Mouse (Mus musculus) hindbrain, embryonic 16.5 days (tissue): ENCODE data around the gene Sdsl. TPM values are rescaled to one million over a fixed set of nuclear protein-coding genes. Genes with fewer than 3 reads are reported as not detected.
A peak's percentile ranks its signal among the peaks of the same experiment; 100 is the strongest.
"Not testable (repeated sequence)": the region's sequence is repeated elsewhere in the genome, so short reads cannot be mapped to it uniquely, and the experiment has no call there.

Experiments used
- ATAC-seq: fragments of 200-750 bp; cut with Nextera tagmentation; 2 replicates; pipeline ENCODE4 v1.8.0; 2017; ENCODE audit warnings: moderate TSS enrichment, moderate library complexity
- H3K27ac ChIP-seq: fragments of 300-500 bp; sonication (generic); 2 replicates; pipeline ENCODE4 v1.5.1; 2014; ENCODE audit warnings: low read depth, mild to moderate bottlenecking, control low read depth, low read length, moderate library complexity
- H3K27me3 ChIP-seq: fragments of 300-500 bp; sonication (generic); replicated peaks from 2 replicates; pipeline ENCODE4 v1.6.1; 2014; ENCODE audit warnings: low read length; ENCODE audit not compliant: control insufficient read depth, insufficient read depth
- H3K36me3 ChIP-seq: fragments of 300-500 bp; sonication (generic); 2 replicates; pipeline ENCODE4 v1.6.1; 2014; ENCODE audit warnings: mild to moderate bottlenecking, low read length, moderate library complexity, mixed read lengths; ENCODE audit not compliant: control insufficient read depth, insufficient read depth
- H3K4me1 ChIP-seq: fragments of 300-500 bp; sonication (generic); 2 replicates; pipeline ENCODE4 v1.6.1; 2014; ENCODE audit warnings: low read depth, low read length; ENCODE audit not compliant: control insufficient read depth, insufficient read depth
- H3K4me2 ChIP-seq: fragments of 300-500 bp; sonication (generic); 2 replicates; pipeline ENCODE4 v1.6.1; 2014; ENCODE audit warnings: mild to moderate bottlenecking, low read length, control low read depth, moderate library complexity
- H3K4me3 ChIP-seq: fragments of 300-500 bp; sonication (generic); 2 replicates; pipeline ENCODE4 v1.5.1; 2014; ENCODE audit warnings: mild to moderate bottlenecking, low read length, control low read depth, moderate library complexity
- H3K9ac ChIP-seq: fragments of 300-500 bp; sonication (generic); 2 replicates; pipeline ENCODE4 v1.6.1; 2014; ENCODE audit warnings: low read depth, mild to moderate bottlenecking, control low read depth, low read length, moderate library complexity
- H3K9me3 ChIP-seq: fragments of 300-500 bp; sonication (generic); 2 replicates; pipeline ENCODE4 v1.6.1; 2014; ENCODE audit warnings: mild to moderate bottlenecking, low read length, moderate library complexity; ENCODE audit not compliant: control insufficient read depth
- WGBS: fragments of 180-500 bp; shearing (Covaris S2); extraction: QIAGEN DNeasy Blood & Tissue Kit; methylation state at CpG from one replicate; pipeline ENCODE4 v1.1.7; 2014; 5-methylcytosine and 5-hydroxymethylcytosine counted together
- polyA plus RNA-seq: library from polyadenylated mRNA; unstranded; fragments of >200 nt; fragmentation: Nextera tagmentation; extraction: Ambion mirVana; gene quantifications from 2 replicates; pipeline ENCODE4 v1.2.1, GENCODE M21; 2015

The Sdsl gene
- polyA plus RNA-seq, 1 experiment from 2014 or later, result 9.4 TPM

- Histone ChIP-seq H3K4me2 (peak within 1 kb of the TSS; percentile 80), H3K36me3 (no peaks in the 10 kb centered on the region), H3K9ac (peak within 1 kb of the TSS; percentile 52), H3K9me3 (no peaks in the 10 kb centered on the region), H3K27me3 (no peaks in the 10 kb centered on the region), H3K4me3 (peak within 1 kb of the TSS; percentile 48), H3K27ac (no peak within 1 kb of the TSS), H3K4me1 (peaks cover 11% of the 10 kb centered on the region)
- WGBS, result under 1% methylated on average over 36 of the region's 36 CpGs
- peak; percentile 84 for ATAC-seq
These were observed 38.5 kb upstream of the Sdsl start, which contains the start of gene Slc8b1 for GRCm38 (mm10) chr5:120510982-120511642. Slc8b1 (plus strand) TSS chr5:120511168.

GRCm38 (mm10) chr5:120507311-120507710, 34.7 kb upstream of the Sdsl start:
- no peaks in the 10 kb centered on the region for H3K36me3 ChIP-seq
- H3K9me3 ChIP-seq, result no peaks in the 10 kb centered on the region
- WGBS, result 42% methylated on average over 4 of the region's 4 CpGs
- no peak for ATAC-seq
- H3K27ac ChIP-seq, result no peak overlapping the region
- peaks cover 18% of the 10 kb centered on the region for H3K4me1 ChIP-seq
- H3K27me3 ChIP-seq, result no peaks in the 10 kb centered on the region
- no peak overlapping the region for H3K4me3 ChIP-seq
- H3K4me2 ChIP-seq, result no peak overlapping the region
- H3K9ac ChIP-seq, result no peak overlapping the region

- 41% methylated on average over 9 of the region's 9 CpGs for WGBS
- Histone ChIP-seq H3K4me3 (no peak overlapping the region), H3K9me3 (no peaks in the 10 kb centered on the region), H3K4me2 (no peak overlapping the region), H3K36me3 (no peaks in the 10 kb centered on the region), H3K9ac (no peak overlapping the region), H3K27ac (no peak overlapping the region), H3K27me3 (no peaks in the 10 kb centered on the region), H3K4me1 (peaks cover 24% of the 10 kb centered on the region)
- ATAC-seq, result no peak
These were observed 33.9 kb upstream of the Sdsl start for GRCm38 (mm10) chr5:120506490-120506889.

- Histone ChIP-seq H3K36me3 (no peaks in the 10 kb centered on the region), H3K4me3 (no peak overlapping the region), H3K27me3 (no peaks in the 10 kb centered on the region), H3K4me2 (no peak overlapping the region), H3K4me1 (peaks cover 17% of the 10 kb centered on the region), H3K9ac (no peak overlapping the region), H3K9me3 (no peaks in the 10 kb centered on the region), H3K27ac (no peak overlapping the region)
- WGBS, result 72% methylated on average over 9 of the region's 9 CpGs
- ATAC-seq, result no peak
These were observed 33.2 kb upstream of the Sdsl start for GRCm38 (mm10) chr5:120505781-120506180.

GRCm38 (mm10) chr5:120505368-120505767, 32.8 kb upstream of the Sdsl start:
- no peaks in the 10 kb centered on the region for H3K27me3 ChIP-seq
- peaks cover 16% of the 10 kb centered on the region for H3K4me1 ChIP-seq
- 20% methylated on average over 16 of the region's 16 CpGs for WGBS
- no peak overlapping the region for H3K9ac ChIP-seq
- no peak overlapping the region for H3K27ac ChIP-seq
- no peak overlapping the region; the same call in 1 of the 2 replicates for H3K4me2 ChIP-seq
- no peaks in the 10 kb centered on the region for H3K36me3 ChIP-seq
- no peak; the same call in 1 of the 2 replicates for ATAC-seq
- no peak overlapping the region for H3K4me3 ChIP-seq
- H3K9me3 ChIP-seq, result no peaks in the 10 kb centered on the region

GRCm38 (mm10) chr5:120503144-120503795, 30.7 kb upstream of the Sdsl start, which contains the start of gene Plbd2:
Plbd2 (minus strand) TSS chr5:120503625.
- ATAC-seq, result peak; percentile 67
- Histone ChIP-seq H3K4me3 (peak within 1 kb of the TSS; percentile 89), H3K36me3 (no peaks in the 10 kb centered on the region; the same call in 1 of the 2 replicates), H3K4me1 (peaks cover 14% of the 10 kb centered on the region), H3K4me2 (peak within 1 kb of the TSS; percentile 96), H3K27ac (peak within 1 kb of the TSS; percentile 15; the same call in 1 of the 2 replicates), H3K27me3 (no peaks in the 10 kb centered on the region), H3K9ac (peak within 1 kb of the TSS; percentile 91), H3K9me3 (no peaks in the 10 kb centered on the region)
- WGBS, result under 1% methylated on average over 51 of the region's 55 CpGs

- Histone ChIP-seq H3K9ac (peak overlapping the region; percentile 91), H3K4me3 (peak overlapping the region; percentile 89), H3K9me3 (no peaks in the 10 kb centered on the region), H3K27me3 (no peaks in the 10 kb centered on the region), H3K4me1 (peaks cover 14% of the 10 kb centered on the region), H3K27ac (no peak overlapping the region), H3K4me2 (peak overlapping the region; percentile 96), H3K36me3 (no peaks in the 10 kb centered on the region; the same call in 1 of the 2 replicates)
- WGBS, result 8% methylated on average over 12 of the region's 12 CpGs
- ATAC-seq, result no peak; the same call in 1 of the 2 replicates
These were observed 30.1 kb upstream of the Sdsl start for GRCm38 (mm10) chr5:120502675-120503143.

- Histone ChIP-seq H3K4me3 (peak overlapping the region; percentile 89), H3K9me3 (no peaks in the 10 kb centered on the region), H3K27ac (no peak overlapping the region), H3K4me1 (peaks cover 14% of the 10 kb centered on the region), H3K9ac (peak overlapping the region; percentile 91; the same call in 1 of the 2 replicates), H3K27me3 (no peaks in the 10 kb centered on the region), H3K4me2 (peak overlapping the region; percentile 96), H3K36me3 (no peaks in the 10 kb centered on the region; the same call in 1 of the 2 replicates)
- 67% methylated on average over 9 of the region's 9 CpGs for WGBS
- 0 out of 2 replicates have a peak, but pooled peaks have one; percentile 16 for ATAC-seq
These were observed 29.6 kb upstream of the Sdsl start for GRCm38 (mm10) chr5:120502147-120502621.

- H3K27ac ChIP-seq, H3K9ac ChIP-seq, H3K9me3 ChIP-seq, H3K27me3 ChIP-seq, H3K4me3 ChIP-seq, H3K36me3 ChIP-seq, ATAC-seq, H3K4me2 ChIP-seq: not testable (repeated sequence)
- peaks cover 14% of the 10 kb centered on the region for H3K4me1 ChIP-seq
- 89% methylated on average over 9 of the region's 9 CpGs for WGBS
These were observed 28.0 kb upstream of the Sdsl start for GRCm38 (mm10) chr5:120500609-120501008.
